Mouse (Mus musculus): ENCODE measurements around the gene Msantd2.

- no peak for TF ChIP-seq POLR2A (IDR thresholded peaks at IDR 0.05; ENCODE audit: control insufficient read depth, low read depth, low read length)
- no peak for TF ChIP-seq CTCF (IDR thresholded peaks at IDR 0.05; ENCODE audit: control insufficient read depth, insufficient read depth, insufficient replicate concordance, low read depth, low read length)
Observed at GRCm38 (mm10) chr9:37457151-37457550, 32.0 kb upstream of the Msantd2 start.

Data from testis, adult 2 months (tissue).